Mouse (Mus musculus) layer of hippocampus, postnatal 14 days (tissue): ENCODE measurements around the gene Dtymk. TPM values are rescaled to one million over a fixed set of nuclear protein-coding genes. Genes with fewer than 3 reads are reported as not detected.

ENCODE experiments used
- DNase-seq, 2 experiments: peaks; one replicate each; pipeline ENCODE4 v3.0.0; 2021 to 2022; ENCODE audit warnings: low spot score in 2 of 2, mixed read lengths in 1 of 2
- total RNA-seq, 2 experiments: library from RNA; stranded (reverse); gene quantifications; 2 replicates each; pipeline ENCODE4 v1.2.3; 2021

Gene Dtymk
- total RNA-seq, 2 experiments from 2014 or later, result 56.8 to 64.0 TPM

GRCm38 (mm10) chr1:93751290-93751689 is 50.4 kb downstream of the Dtymk start, which contains the start of gene Atg4b:
Atg4b (plus strand) TSS chr1:93751500.
- no peak for DNase-seq

GRCm38 (mm10) chr1:93748539-93748938 is 53.2 kb downstream of the Dtymk start:
- DNase-seq, result no peak

GRCm38 (mm10) chr1:93746179-93746578 is 55.6 kb downstream of the Dtymk start:
- no peak for DNase-seq

- DNase-seq, result no peak
Measured at GRCm38 (mm10) chr1:93742910-93743309, 58.8 kb downstream of the Dtymk start.

Other genes starting within 250 kb of the Dtymk start
- 100 to 1,000 TPM; 389 to 405 TPM for gene Stk25, start 143.3 kb downstream of the Dtymk start, total RNA-seq
- gene Bok, start 116.3 kb downstream of the Dtymk start, total RNA-seq, result 10 to 100 TPM; 85.2 to 95.5 TPM
- 10 to 100 TPM; 68.8 to 72.9 TPM for gene Atg4b, start 50.4 kb downstream of the Dtymk start, total RNA-seq
- 10 to 100 TPM; 30.9 to 31.7 TPM for gene Thap4, start 47.1 kb downstream of the Dtymk start, total RNA-seq
- gene Ing5, start 2.0 kb upstream of the Dtymk start, total RNA-seq, result 10 to 100 TPM in 1 of 2 experiments, 1 to 10 TPM in 1; 9.0 to 11.1 TPM
- gene D2hgdh, start 23.0 kb upstream of the Dtymk start, total RNA-seq, result 10 to 100 TPM; 16.5 to 16.6 TPM
- gene Gal3st2, start 59.4 kb upstream of the Dtymk start, total RNA-seq, result under 1 TPM in 1 of 2 experiments, not detected in 1; 0.78 TPM
- gene Gal3st2b, start 116.4 kb upstream of the Dtymk start, total RNA-seq, result under 1 TPM; 0.30 to 0.60 TPM
- gene Gal3st2c, start 188.6 kb upstream of the Dtymk start, total RNA-seq, result under 1 TPM; 0.05 TPM
- gene Neu4, start 218.5 kb upstream of the Dtymk start, total RNA-seq, result 10 to 100 TPM; 22.6 to 25.3 TPM